Mouse (Mus musculus) liver, adult 2 months (tissue): ENCODE measurements around the gene D630045J12Rik.

Experiments used
- CTCF ChIP-seq: fragments of 200-500 bp; IDR thresholded peaks from 2 replicates; pipeline ENCODE4 v1.5.1; 2011; ENCODE audit warnings: low read depth, low read length, control low read depth
- POLR2A ChIP-seq: fragments of 200-500 bp; IDR thresholded peaks from 2 replicates; pipeline ENCODE4 v1.6.1; 2011; ENCODE audit warnings: low read length, control low read depth; ENCODE audit not compliant: insufficient read depth; ENCODE audit errors: extremely low read depth

GRCm38 (mm10) chr6:38207621-38208020 lies 46.2 kb downstream of the D630045J12Rik start:
- TF ChIP-seq CTCF: no peak
- TF ChIP-seq POLR2A: no peak
